Mouse (Mus musculus) midbrain, embryonic 11.5 days (tissue): ENCODE measurements at regions not wholly inside any gene's neighbourhood (a gene's known extent, or its start where the extent isn't known, plus 50 kb on each side); places are given as distances from the start of the nearest gene placed in this dataset.
A peak's percentile ranks its signal among the peaks of the same experiment; 100 is the strongest.

ENCODE experiments used
- ATAC-seq: fragments of 200-750 bp; cut with Nextera tagmentation; 2 replicates; pipeline ENCODE4 v1.8.0; 2017; ENCODE audit warnings: moderate TSS enrichment, moderate library complexity; ENCODE audit not compliant: low FRiP score
- DNase-seq: peaks from one replicate; pipeline ENCODE4 v3.0.0; 2015; ENCODE audit warnings: low spot score; ENCODE audit errors: missing footprints
- H3K27ac ChIP-seq: fragments of 300-500 bp; sonication (generic); 2 replicates; pipeline ENCODE4 v1.5.1; 2014; ENCODE audit warnings: low read depth, low read length
- H3K27me3 ChIP-seq: fragments of 300-500 bp; sonication (generic); 2 replicates; pipeline ENCODE4 v1.6.1; 2014; ENCODE audit warnings: mild to moderate bottlenecking, low read length, moderate library complexity, mixed read lengths; ENCODE audit not compliant: control insufficient read depth, insufficient read depth
- H3K36me3 ChIP-seq: fragments of 300-500 bp; sonication (generic); 2 replicates; pipeline ENCODE4 v1.6.1; 2014; ENCODE audit warnings: mild to moderate bottlenecking, low read length, moderate library complexity, mixed read lengths; ENCODE audit not compliant: control insufficient read depth, insufficient read depth
- H3K4me1 ChIP-seq: fragments of 300-500 bp; sonication (generic); 2 replicates; pipeline ENCODE4 v1.6.1; 2014; ENCODE audit warnings: low read length; ENCODE audit not compliant: control insufficient read depth, insufficient read depth
- H3K4me2 ChIP-seq: fragments of 300-500 bp; sonication (generic); 2 replicates; pipeline ENCODE4 v1.6.1; 2014; ENCODE audit warnings: mild to moderate bottlenecking, moderate library complexity
- H3K4me3 ChIP-seq: fragments of 300-500 bp; sonication (generic); 2 replicates; pipeline ENCODE4 v1.5.1; 2014; ENCODE audit warnings: low read depth, low read length
- H3K9ac ChIP-seq: fragments of 300-500 bp; sonication (generic); 2 replicates; pipeline ENCODE4 v1.6.1; 2014; ENCODE audit warnings: low read length
- H3K9me3 ChIP-seq: fragments of 300-500 bp; sonication (generic); 2 replicates; pipeline ENCODE4 v1.6.1; 2016; ENCODE audit warnings: low read length; ENCODE audit not compliant: control insufficient read depth
- WGBS: fragments of 180-500 bp; shearing (Covaris S2); extraction: QIAGEN DNeasy Blood & Tissue Kit; methylation state at CpG from one replicate; pipeline ENCODE4 v1.1.7; 2014; 5-methylcytosine and 5-hydroxymethylcytosine counted together

GRCm38 (mm10) chr10:70826706-70827105 is 170.9 kb upstream of the Phyhipl start:
- Histone ChIP-seq H3K9ac (no peak overlapping the region), H3K36me3 (no peaks in the 10 kb centered on the region), H3K9me3 (no peaks in the 10 kb centered on the region; the same call in 1 of the 2 replicates), H3K27me3 (no peaks in the 10 kb centered on the region), H3K27ac (no peak overlapping the region), H3K4me2 (no peak overlapping the region), H3K4me1 (no peaks in the 10 kb centered on the region), H3K4me3 (no peak overlapping the region)
- DNase-seq (peak; percentile 73), ATAC-seq (no peak)
- 89% methylated on average over 7 of the region's 7 CpGs for WGBS

- Histone ChIP-seq H3K4me1 (no peaks in the 10 kb centered on the region), H3K27ac (no peak overlapping the region), H3K9me3 (no peaks in the 10 kb centered on the region; the same call in 1 of the 2 replicates), H3K4me3 (no peak overlapping the region), H3K4me2 (no peak overlapping the region), H3K9ac (no peak overlapping the region), H3K36me3 (no peaks in the 10 kb centered on the region), H3K27me3 (no peaks in the 10 kb centered on the region)
- peak; percentile 67 for DNase-seq
- no peak for ATAC-seq
- WGBS = 83% methylated on average over 4 of the region's 4 CpGs
Observed at GRCm38 (mm10) chr10:70825451-70825850, 169.7 kb upstream of the Phyhipl start.

GRCm38 (mm10) chr10:70824461-70824860 is 168.7 kb upstream of the Phyhipl start:
- H3K4me2 ChIP-seq = no peak overlapping the region
- H3K9me3 ChIP-seq = no peaks in the 10 kb centered on the region
- H3K36me3 ChIP-seq = no peaks in the 10 kb centered on the region
- no peaks in the 10 kb centered on the region for H3K4me1 ChIP-seq
- WGBS = 89% methylated on average over 5 of the region's 5 CpGs
- ATAC-seq = no peak
- H3K4me3 ChIP-seq = no peak overlapping the region
- no peak overlapping the region for H3K27ac ChIP-seq
- no peaks in the 10 kb centered on the region for H3K27me3 ChIP-seq
- no peak for DNase-seq
- no peak overlapping the region for H3K9ac ChIP-seq

GRCm38 (mm10) chr10:70819951-70820350 is 164.2 kb upstream of the Phyhipl start:
- no peaks in the 10 kb centered on the region for H3K36me3 ChIP-seq
- WGBS = 87% methylated on average over 2 of the region's 2 CpGs
- ATAC-seq (no peak), DNase-seq (no peak)
- H3K4me3 ChIP-seq = no peak overlapping the region
- no peak overlapping the region for H3K9ac ChIP-seq
- H3K27me3 ChIP-seq = no peaks in the 10 kb centered on the region
- H3K4me1 ChIP-seq = no peaks in the 10 kb centered on the region
- H3K27ac ChIP-seq = no peak overlapping the region
- no peak overlapping the region for H3K4me2 ChIP-seq
- no peaks in the 10 kb centered on the region for H3K9me3 ChIP-seq

GRCm38 (mm10) chr10:70814354-70815131 is 158.8 kb upstream of the Phyhipl start:
- no peak overlapping the region for H3K9ac ChIP-seq
- no peak overlapping the region for H3K4me3 ChIP-seq
- WGBS = 68% methylated on average over 15 of the region's 15 CpGs
- DNase-seq (no peak), ATAC-seq (no peak)
- no peaks in the 10 kb centered on the region for H3K36me3 ChIP-seq
- H3K27me3 ChIP-seq = no peaks in the 10 kb centered on the region
- H3K4me2 ChIP-seq = no peak overlapping the region
- H3K9me3 ChIP-seq = no peaks in the 10 kb centered on the region
- no peak overlapping the region for H3K27ac ChIP-seq
- H3K4me1 ChIP-seq = no peaks in the 10 kb centered on the region

GRCm38 (mm10) chr10:70809411-70809810 is 153.6 kb upstream of the Phyhipl start:
- H3K27ac ChIP-seq = no peak overlapping the region
- H3K9ac ChIP-seq = no peak overlapping the region
- no peaks in the 10 kb centered on the region for H3K9me3 ChIP-seq
- no peaks in the 10 kb centered on the region for H3K36me3 ChIP-seq
- no peaks in the 10 kb centered on the region for H3K27me3 ChIP-seq
- H3K4me1 ChIP-seq = no peaks in the 10 kb centered on the region
- H3K4me3 ChIP-seq = no peak overlapping the region
- WGBS = 85% methylated on average over 3 of the region's 3 CpGs
- DNase-seq (no peak), ATAC-seq (no peak)
- H3K4me2 ChIP-seq = no peak overlapping the region

- DNase-seq (no peak), ATAC-seq (no peak)
- Histone ChIP-seq H3K27ac (no peak overlapping the region), H3K4me1 (no peaks in the 10 kb centered on the region), H3K9me3 (no peaks in the 10 kb centered on the region), H3K4me2 (no peak overlapping the region), H3K27me3 (no peaks in the 10 kb centered on the region), H3K9ac (no peak overlapping the region), H3K4me3 (no peak overlapping the region), H3K36me3 (no peaks in the 10 kb centered on the region)
- WGBS = 40% methylated on average over 9 of the region's 9 CpGs
Observed at GRCm38 (mm10) chr10:70806786-70807385, 151.1 kb upstream of the Phyhipl start.

GRCm38 (mm10) chr10:70800736-70801306 is 145.1 kb upstream of the Phyhipl start:
- ATAC-seq = no peak

GRCm38 (mm10) chr10:70799906-70800305 is 144.1 kb upstream of the Phyhipl start:
- Histone ChIP-seq H3K4me2 (no peak overlapping the region), H3K27me3 (no peaks in the 10 kb centered on the region), H3K4me3 (no peak overlapping the region), H3K4me1 (no peaks in the 10 kb centered on the region), H3K9ac (no peak overlapping the region), H3K36me3 (no peaks in the 10 kb centered on the region), H3K9me3 (no peaks in the 10 kb centered on the region), H3K27ac (no peak overlapping the region)
- DNase-seq = no peak
- ATAC-seq = no peak
- WGBS = 91% methylated on average over 5 of the region's 5 CpGs

More at GRCm38 (mm10) chr10:70800736-70801306, 145.1 kb upstream of the Phyhipl start:
- no peak for DNase-seq
- Histone ChIP-seq H3K4me1 (no peaks in the 10 kb centered on the region), H3K9me3 (no peaks in the 10 kb centered on the region), H3K27me3 (no peaks in the 10 kb centered on the region), H3K4me3 (no peak overlapping the region), H3K9ac (no peak overlapping the region), H3K4me2 (no peak overlapping the region), H3K27ac (no peak overlapping the region), H3K36me3 (no peaks in the 10 kb centered on the region)
- WGBS = 82% methylated on average over 11 of the region's 11 CpGs
